9 mouse cellular contexts compared by ENCODE assay signal in the genomic region with DNA sequence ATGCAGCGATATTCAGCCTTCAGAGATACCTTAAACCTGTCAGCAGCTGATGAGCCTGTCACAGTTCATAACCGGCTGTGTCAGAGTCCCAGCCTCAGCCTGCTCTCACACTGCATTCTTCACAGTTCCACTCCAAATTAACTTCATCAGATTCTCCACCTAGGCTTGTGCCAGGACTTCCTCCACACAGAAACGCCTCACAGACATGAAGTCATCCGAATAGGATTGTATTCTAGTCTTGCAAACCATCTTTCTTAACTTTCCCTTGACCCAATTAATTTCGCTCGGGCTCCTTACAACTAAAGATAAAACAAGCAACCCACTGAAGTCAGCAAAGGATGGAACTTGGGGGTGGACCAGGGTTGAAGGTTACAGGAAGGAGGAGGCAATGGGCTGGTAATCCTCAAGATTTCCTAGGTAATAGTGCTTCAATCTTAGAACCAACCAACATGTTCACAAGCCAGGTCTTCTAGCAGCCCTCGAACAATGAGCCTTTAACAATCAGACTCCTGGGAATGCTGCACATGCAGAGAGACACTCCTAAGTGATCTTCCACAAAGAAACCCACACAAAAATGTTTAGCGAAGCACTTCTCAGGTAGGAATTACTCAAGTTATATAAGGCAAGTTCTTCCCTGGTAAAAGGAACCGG. TPM values are rescaled to one million over a fixed set of nuclear protein-coding genes. Genes with fewer than 3 reads are reported as not detected.
DNase-seq lines count a peak whose midpoint lies in the region; ATAC-seq and TF ChIP-seq lines count a peak whose summit lies in the region.
"Had no signal": no experiment of that assay in that cellular context is flagged by ENCODE, and none has a peak within 500 bp of the region (broad histone marks: within the 10 kb centered on the region; RNA-seq: fewer than 3 reads in every experiment).

No protein-coding gene starts in this region.

- H3K27ac ChIP-seq in heart, embryonic 12.5 days (ENCODE audit: poor library complexity, severe bottlenecking) = no peak overlapping the region
- H3K27ac ChIP-seq in embryonic facial prominence, embryonic 10.5 days (replicated peaks) = no peak overlapping the region
- no peak overlapping the region for H3K27ac ChIP-seq in intestine, embryonic 14.5 days (ENCODE audit: low read depth)
- H3K27ac ChIP-seq in midbrain, postnatal 0 days (ENCODE audit: low read depth, low read length) = peak overlapping the region; percentile 79

- H3K27me3 ChIP-seq in heart, embryonic 12.5 days (replicated peaks) = peaks cover 32% of the 10 kb centered on the region
- peaks cover 38% of the 10 kb centered on the region for H3K27me3 ChIP-seq in embryonic facial prominence, embryonic 10.5 days (replicated peaks; ENCODE audit: low read depth, poor library complexity, severe bottlenecking)
- H3K27me3 ChIP-seq in intestine, embryonic 14.5 days (replicated peaks; ENCODE audit: control insufficient read depth, insufficient read depth, low read length) = peaks cover 20% of the 10 kb centered on the region; the same call in 1 of the 2 replicates
- no peaks in the 10 kb centered on the region for H3K27me3 ChIP-seq in midbrain, postnatal 0 days (ENCODE audit: insufficient read depth, low read length)

- no peak for ATAC-seq in heart, embryonic 12.5 days (ENCODE audit: insufficient number of reproducible peaks, low FRiP score)
- 0 out of 2 replicates have a peak, but pooled peaks have one; percentile 4 for ATAC-seq in intestine, embryonic 14.5 days (replicated peaks; ENCODE audit: low FRiP score, low TSS enrichment, low read depth)
- no peak for ATAC-seq in midbrain, postnatal 0 days (ENCODE audit: low FRiP score)

- peak overlapping the region; percentile 100 for H3K4me2 ChIP-seq in heart, embryonic 12.5 days
- H3K4me2 ChIP-seq in intestine, embryonic 14.5 days (ENCODE audit: low read length) = peak overlapping the region; percentile 76
- peak overlapping the region; percentile 66 for H3K4me2 ChIP-seq in midbrain, postnatal 0 days (ENCODE audit: low read depth, low read length, poor library complexity, severe bottlenecking)

- WGBS in heart, embryonic 12.5 days = 28% methylated on average over 9 of the region's 9 CpGs
- WGBS in embryonic facial prominence, embryonic 10.5 days = 27% methylated on average over 9 of the region's 9 CpGs
- 26% methylated on average over 9 of the region's 9 CpGs for WGBS in intestine, embryonic 14.5 days
- WGBS in midbrain, postnatal 0 days = 17% methylated on average over 9 of the region's 9 CpGs

- 0 out of 2 replicates have a peak, but pooled peaks cover 4% of the 10 kb centered on the region for H3K4me1 ChIP-seq in heart, embryonic 12.5 days (replicated peaks)
- H3K4me1 ChIP-seq in embryonic facial prominence, embryonic 10.5 days = peaks cover 6% of the 10 kb centered on the region
- no peaks in the 10 kb centered on the region for H3K4me1 ChIP-seq in intestine, embryonic 14.5 days (replicated peaks; ENCODE audit: control insufficient read depth, insufficient read depth, low read length)
- no peaks in the 10 kb centered on the region for H3K4me1 ChIP-seq in midbrain, postnatal 0 days (ENCODE audit: insufficient read depth, low read length)

- H3K4me3 ChIP-seq in heart, embryonic 12.5 days = peak overlapping the region; percentile 59
- peak overlapping the region; percentile 64 for H3K4me3 ChIP-seq in embryonic facial prominence, embryonic 10.5 days
- H3K4me3 ChIP-seq in intestine, embryonic 14.5 days (ENCODE audit: low read depth, low read length) = peak overlapping the region; percentile 48
- peak overlapping the region; percentile 61 for H3K4me3 ChIP-seq in midbrain, postnatal 0 days (ENCODE audit: low read depth, low read length)
- H3K4me3 ChIP-seq: erythroblast, embryonic 14.5 days had no signal

- 0 out of 2 replicates have a peak overlapping the region, but pooled peaks have one; percentile 67 for H3K9ac ChIP-seq in heart, embryonic 12.5 days
- H3K9ac ChIP-seq in intestine, embryonic 14.5 days (ENCODE audit: low read length) = no peak overlapping the region
- peak overlapping the region; percentile 70 for H3K9ac ChIP-seq in midbrain, postnatal 0 days (replicated peaks; ENCODE audit: low read length, poor library complexity, severe bottlenecking)

- no peaks in the 10 kb centered on the region for H3K36me3 ChIP-seq in heart, embryonic 12.5 days
- H3K36me3 ChIP-seq in embryonic facial prominence, embryonic 10.5 days (replicated peaks) = no peaks in the 10 kb centered on the region
- H3K36me3 ChIP-seq in intestine, embryonic 14.5 days (ENCODE audit: control insufficient read depth, insufficient read depth, low read length) = no peaks in the 10 kb centered on the region
- no peaks in the 10 kb centered on the region for H3K36me3 ChIP-seq in midbrain, postnatal 0 days (ENCODE audit: insufficient read depth, low read length)

- no peaks in the 10 kb centered on the region for H3K9me3 ChIP-seq in heart, embryonic 12.5 days (replicated peaks)
- no peaks in the 10 kb centered on the region for H3K9me3 ChIP-seq in embryonic facial prominence, embryonic 10.5 days
- no peaks in the 10 kb centered on the region for H3K9me3 ChIP-seq in intestine, embryonic 14.5 days (ENCODE audit: control insufficient read depth, low read length)
- H3K9me3 ChIP-seq in midbrain, postnatal 0 days (ENCODE audit: low read length) = no peaks in the 10 kb centered on the region

- no peak for DNase-seq in heart, adult 9 months (ENCODE audit: low spot score in 2 of 2)
- DNase-seq in embryonic facial prominence, embryonic 10.5 days (ENCODE audit: low spot score) = no peak
- peak; percentile 50 for DNase-seq in intestine, embryonic 14.5 days (ENCODE audit: low spot score)
- peak; percentile 2 for DNase-seq in midbrain, postnatal 0 days (ENCODE audit: low spot score)
- DNase-seq in urinary bladder, postnatal 14 days (ENCODE audit: low spot score) = no peak
- no peak for DNase-seq in lung, postnatal 25 days (ENCODE audit: low spot score)
- no peak for DNase-seq in gastrocnemius, adult 8-10 months (ENCODE audit: low spot score in 2 of 2)

- TF ChIP-seq CTCF in midbrain, postnatal 0 days (IDR thresholded peaks at IDR 0.05) = no peak

RNA-seq across cellular contexts. Expression of a gene that starts 0.8 kb away (rescaled TPM):
- polyA plus RNA-seq in heart, embryonic 12.5 days (2016; fragmentation: Nextera tagmentation; extraction: Ambion mirVana) = 14.3 and 15.6 TPM in 2 replicates
- polyA plus RNA-seq in embryonic facial prominence, embryonic 10.5 days (2016; fragmentation: Nextera tagmentation; extraction: Ambion mirVana) = 11.6 and 11.7 TPM in 2 replicates
- 19.4 and 23.8 TPM in 2 replicates for polyA plus RNA-seq in intestine, embryonic 14.5 days (2014; fragmentation: Nextera tagmentation; extraction: Ambion mirVana)
- total RNA-seq in midbrain, postnatal 0 days (2014; rRNA removed) = 102 and 116 TPM in 2 replicates
- polyA plus RNA-seq in midbrain, postnatal 0 days (2015; fragmentation: Nextera tagmentation; extraction: Ambion mirVana) = 52.2 and 66.1 TPM in 2 replicates
- 1 to 10 TPM; 3.5 to 4.6 (median 4.3) TPM for total RNA-seq in gastrocnemius, adult 8-10 months (2022)
- polyA plus RNA-seq: erythroblast, embryonic 14.5 days had no signal

Comparison
In these comparisons a context has a peak if more than half of its experiments do, and no peak if none do; other contexts are left out.
1. DNase-seq: peak in intestine, embryonic 14.5 days (single experiment) and midbrain, postnatal 0 days (single experiment); none in heart, adult 9 months (0 of 2), embryonic facial prominence, embryonic 10.5 days (single experiment), urinary bladder, postnatal 14 days (single experiment), lung, postnatal 25 days (single experiment) and gastrocnemius, adult 8-10 months (0 of 2).
2. Peak in every context shown above with its lines, with median percentiles within 50 percentile points of each other: H3K4me2 ChIP-seq and H3K4me3 ChIP-seq.